Mouse (Mus musculus): ENCODE results near the gene Shmt1.
A peak's percentile ranks its signal among the peaks of the same experiment; 100 is the strongest.

Gene Shmt1

GRCm38 (mm10) chr11:60790472-60790871 lies 21.0 kb downstream of the Shmt1 start:
- no peak for DNase-seq (ENCODE audit: low spot score)

- DNase-seq (ENCODE audit: low spot score): no peak
Measured at GRCm38 (mm10) chr11:60787595-60787994, 23.9 kb downstream of the Shmt1 start.

- no peak for DNase-seq (ENCODE audit: low spot score)
Measured at GRCm38 (mm10) chr11:60784179-60784922, 27.2 kb downstream of the Shmt1 start.

GRCm38 (mm10) chr11:60779673-60780189 lies 31.8 kb downstream of the Shmt1 start:
- DNase-seq (ENCODE audit: low spot score): no peak

GRCm38 (mm10) chr11:60777801-60778370 lies 33.6 kb downstream of the Shmt1 start:
- no peak for DNase-seq (ENCODE audit: low spot score)

- peak; percentile 87 for DNase-seq (ENCODE audit: low spot score)
Measured at GRCm38 (mm10) chr11:60776829-60777740, 34.4 kb downstream of the Shmt1 start, which contains the start of the genes Top3a and Smcr8. Gene Top3a (minus strand): TSS chr11:60777365. Gene Smcr8 (plus strand): TSS chr11:60777524.

GRCm38 (mm10) chr11:60776107-60776828 lies 35.2 kb downstream of the Shmt1 start:
- no peak for DNase-seq (ENCODE audit: low spot score)

- no peak for DNase-seq (ENCODE audit: low spot score)
Measured at GRCm38 (mm10) chr11:60775578-60775977, 35.9 kb downstream of the Shmt1 start.

GRCm38 (mm10) chr11:60774841-60775240 lies 36.7 kb downstream of the Shmt1 start:
- no peak for DNase-seq (ENCODE audit: low spot score)

GRCm38 (mm10) chr11:60774158-60774689 lies 37.3 kb downstream of the Shmt1 start:
- no peak for DNase-seq (ENCODE audit: low spot score)

GRCm38 (mm10) chr11:60772161-60772560 lies 39.4 kb downstream of the Shmt1 start:
- DNase-seq (ENCODE audit: low spot score): no peak

GRCm38 (mm10) chr11:60770776-60771175 lies 40.7 kb downstream of the Shmt1 start:
- DNase-seq (ENCODE audit: low spot score): no peak

- DNase-seq (ENCODE audit: low spot score): no peak
Measured at GRCm38 (mm10) chr11:60769322-60769721, 42.2 kb downstream of the Shmt1 start.

- DNase-seq (ENCODE audit: low spot score): no peak
Measured at GRCm38 (mm10) chr11:60766969-60767368, 44.5 kb downstream of the Shmt1 start.

GRCm38 (mm10) chr11:60761681-60762080 lies 49.8 kb downstream of the Shmt1 start:
- DNase-seq (ENCODE audit: low spot score): no peak

GRCm38 (mm10) chr11:60755570-60755969 lies 55.9 kb downstream of the Shmt1 start:
- no peak for DNase-seq (ENCODE audit: low spot score)

GRCm38 (mm10) chr11:60740321-60740720 lies 71.2 kb downstream of the Shmt1 start:
- no peak for DNase-seq (ENCODE audit: low spot score)
